Mouse (Mus musculus) inflammation-experienced regulatory T-cells, adult 6 months (primary cell): ENCODE results near the gene Cacna2d4. TPM values are rescaled to one million over a fixed set of nuclear protein-coding genes. Genes with fewer than 3 reads are reported as not detected.
A peak's percentile ranks its signal among the peaks of the same experiment; 100 is the strongest.
"Not testable (repeated sequence)": the region's sequence is repeated elsewhere in the genome, so short reads cannot be mapped to it uniquely, and the experiment has no call there.

ENCODE experiments used
- ATAC-seq: one replicate; pipeline ENCODE4 v1.8.0; 2017
- polyA plus RNA-seq, 3 experiments: library from polyadenylated mRNA; unstranded; fragments of 100-300 nt; shearing (Covaris generic); gene quantifications; one replicate each; pipeline ENCODE4 v1.2.1; 2017

Cacna2d4 gene
- polyA plus RNA-seq, 3 experiments from 2014 or later: 4.5 to 8.3 (median 6.9) TPM

GRCm38 (mm10) chr6:119347813-119348212 lies 111.5 kb downstream of the Cacna2d4 start:
- no peak for ATAC-seq

- peak; percentile 65 for ATAC-seq
These were observed 111.9 kb downstream of the Cacna2d4 start for GRCm38 (mm10) chr6:119348234-119348633.

- ATAC-seq: no peak
These were observed 114.4 kb downstream of the Cacna2d4 start for GRCm38 (mm10) chr6:119350703-119351198.

- no peak for ATAC-seq
These were observed 115.3 kb downstream of the Cacna2d4 start for GRCm38 (mm10) chr6:119351656-119352055.

- ATAC-seq: no peak
These were observed 116.2 kb downstream of the Cacna2d4 start for GRCm38 (mm10) chr6:119352501-119352900.

GRCm38 (mm10) chr6:119358020-119358571 lies 121.8 kb downstream of the Cacna2d4 start:
- ATAC-seq: no peak

GRCm38 (mm10) chr6:119360250-119360649 lies 123.9 kb downstream of the Cacna2d4 start:
- ATAC-seq: not testable (repeated sequence)

- no peak for ATAC-seq
These were observed 124.8 kb downstream of the Cacna2d4 start for GRCm38 (mm10) chr6:119360925-119361702.

GRCm38 (mm10) chr6:119363593-119363992 lies 127.3 kb downstream of the Cacna2d4 start:
- ATAC-seq: no peak

- ATAC-seq: peak; percentile 74
These were observed 130.5 kb downstream of the Cacna2d4 start for GRCm38 (mm10) chr6:119366800-119367199.

GRCm38 (mm10) chr6:119367382-119367781 lies 131.1 kb downstream of the Cacna2d4 start:
- ATAC-seq: peak; percentile 44

GRCm38 (mm10) chr6:119371624-119372023 lies 135.3 kb downstream of the Cacna2d4 start:
- no peak for ATAC-seq

GRCm38 (mm10) chr6:119372237-119372636 lies 135.9 kb downstream of the Cacna2d4 start:
- no peak for ATAC-seq

GRCm38 (mm10) chr6:119373000-119373705 lies 136.8 kb downstream of the Cacna2d4 start:
- no peak for ATAC-seq

GRCm38 (mm10) chr6:119375035-119375434 lies 138.7 kb downstream of the Cacna2d4 start:
- no peak for ATAC-seq

- ATAC-seq: peak; percentile 87
These were observed 141.3 kb downstream of the Cacna2d4 start for GRCm38 (mm10) chr6:119377613-119378012.

- no peak for ATAC-seq
These were observed 142.3 kb downstream of the Cacna2d4 start for GRCm38 (mm10) chr6:119378631-119379030.

- ATAC-seq: no peak
These were observed 149.3 kb downstream of the Cacna2d4 start for GRCm38 (mm10) chr6:119385668-119386067.

GRCm38 (mm10) chr6:119386421-119386820 lies 150.1 kb downstream of the Cacna2d4 start:
- ATAC-seq: no peak

- ATAC-seq: peak; percentile 39
These were observed 150.5 kb downstream of the Cacna2d4 start for GRCm38 (mm10) chr6:119386821-119387220.

- peak; percentile 4 for ATAC-seq
These were observed 151.7 kb downstream of the Cacna2d4 start for GRCm38 (mm10) chr6:119387801-119388649.

GRCm38 (mm10) chr6:119388650-119389012 lies 152.3 kb downstream of the Cacna2d4 start:
- ATAC-seq: peak; percentile 92
